Mouse (Mus musculus) ES-E14 (cell line): ENCODE results near the gene Capn1. TPM values are rescaled to one million over a fixed set of nuclear protein-coding genes. Genes with fewer than 3 reads are reported as not detected.

Experiments
- DNase-seq: peaks from one replicate; pipeline ENCODE4 v3.0.0-alpha.2; 2013; ENCODE audit warnings: low read depth, low spot score
- H3K27ac ChIP-seq: 2 replicates; pipeline ENCODE4 v1.5.1; 2012; ENCODE audit warnings: low read depth, mild to moderate bottlenecking, low read length, moderate library complexity, mixed read lengths; ENCODE audit not compliant: poor library complexity, insufficient read depth, severe bottlenecking
- H3K36me3 ChIP-seq: 2 replicates; pipeline ENCODE4 v1.6.1; 2012; ENCODE audit warnings: mild to moderate bottlenecking, low read length, moderate library complexity, mixed read lengths; ENCODE audit not compliant: control insufficient read depth, poor library complexity, insufficient read depth, severe bottlenecking
- H3K4me1 ChIP-seq, 2 experiments: fragments of 150-350 bp in 1 of 2; sonication (generic) in 1 of 2; 2 replicates each; pipeline ENCODE4 v1.6.1; 2012; ENCODE audit warnings: low read length in 2 of 2, mild to moderate bottlenecking in 1 of 2, mixed read lengths in 1 of 2; ENCODE audit not compliant: control insufficient read depth in 2 of 2, insufficient read depth in 2 of 2, poor library complexity in 1 of 2
- H3K4me3 ChIP-seq, 2 experiments: fragments of 150-350 bp in 1 of 2; sonication (generic) in 1 of 2; 2 replicates each; pipeline ENCODE4 v1.5.1; 2012; ENCODE audit warnings: low read length in 2 of 2, low read depth in 1 of 2, mild to moderate bottlenecking in 1 of 2, mixed read lengths in 1 of 2; ENCODE audit not compliant: insufficient read depth in 1 of 2, poor library complexity in 1 of 2, severe bottlenecking in 1 of 2
- H3K9ac ChIP-seq: 2 replicates; pipeline ENCODE4 v1.6.1; 2012; ENCODE audit warnings: low read depth, mild to moderate bottlenecking, low read length, mixed read lengths; ENCODE audit not compliant: poor library complexity, insufficient read depth, severe bottlenecking
- H3K9me3 ChIP-seq: fragments of 150-350 bp; sonication (generic); 2 replicates; pipeline ENCODE4 v1.6.1; 2012; ENCODE audit warnings: low read depth, mild to moderate bottlenecking, low read length; ENCODE audit not compliant: control insufficient read depth, insufficient read depth
- CHD2 ChIP-seq: IDR thresholded peaks from 2 replicates; pipeline ENCODE4 v1.6.1; 2014; ENCODE audit warnings: mild to moderate bottlenecking, low read depth, low read length, inconsistent platforms
- HCFC1 ChIP-seq: IDR thresholded peaks from 2 replicates; pipeline ENCODE4 v1.6.1; 2012; ENCODE audit warnings: low read length, inconsistent platforms, borderline replicate concordance; ENCODE audit not compliant: insufficient read depth
- MAFK ChIP-seq: IDR thresholded peaks from 2 replicates; pipeline ENCODE4 v1.6.1; 2014; ENCODE audit warnings: mild to moderate bottlenecking, low read depth, low read length, inconsistent platforms; ENCODE audit not compliant: insufficient read depth
- ZC3H11A ChIP-seq: IDR thresholded peaks from 2 replicates; pipeline ENCODE4 v1.6.1; 2012; ENCODE audit warnings: low read depth, mild to moderate bottlenecking, inconsistent platforms, low read length, borderline replicate concordance
- ZNF384 ChIP-seq: IDR thresholded peaks from 2 replicates; pipeline ENCODE4 v1.6.1; 2012; ENCODE audit warnings: low read depth, low read length, inconsistent platforms
- in situ Hi-C, 2 experiments: fragments of 600-800 bp; cut with MboI; formaldehyde crosslinking; loops; one replicate each; pipeline ENCODE4 v1.15.1; 2025; ENCODE audit warnings: low sequenced_read_pairs in 2 of 2, inconsistent platforms in 1 of 2; ENCODE audit not compliant: unreplicated experiment in 2 of 2
- total RNA-seq: library from RNA; depleted of rRNA; stranded (reverse); fragments of 300-350 nt; gene quantifications from 2 replicates; pipeline ENCODE4 v1.2.3, GENCODE M21; 2012

The Capn1 gene
- total RNA-seq, 1 experiment, result 20.4 TPM

DNA sequence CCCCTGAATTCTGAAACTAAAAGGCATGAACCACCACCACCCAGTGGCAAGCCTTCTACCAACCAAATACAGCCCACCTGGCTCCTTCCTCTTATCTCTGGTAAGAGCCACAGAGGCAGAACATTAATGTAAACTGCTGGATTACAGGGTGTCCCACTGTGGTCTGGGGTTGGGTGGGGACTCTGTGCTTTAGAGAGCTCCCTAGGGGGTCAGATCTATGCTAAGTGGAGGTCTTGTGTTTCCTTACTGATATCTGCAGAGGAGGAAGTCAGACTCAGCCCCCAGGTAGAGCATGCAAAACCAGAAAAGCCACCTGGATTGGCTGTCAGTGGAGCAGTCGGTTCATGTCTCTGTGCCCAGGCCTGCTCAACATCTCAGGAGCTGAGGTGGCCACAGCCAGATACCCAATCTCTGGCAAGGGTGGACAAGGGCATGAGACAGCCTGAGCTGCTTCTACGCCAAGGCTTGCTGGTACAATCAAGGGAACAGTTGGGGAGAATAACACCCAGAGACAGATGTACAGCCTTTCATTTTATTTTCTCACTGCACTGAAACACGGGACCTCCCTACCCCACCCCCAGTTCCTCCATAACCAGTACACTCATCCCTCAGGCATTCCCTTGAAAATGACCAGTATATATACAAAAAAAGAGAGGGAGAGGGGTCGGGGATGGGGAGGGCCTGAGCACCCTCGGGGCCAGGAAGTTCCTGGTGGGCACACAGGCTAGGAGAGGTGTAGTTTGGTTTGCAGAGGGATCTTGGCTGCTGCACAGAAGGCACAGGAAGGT is 27.5 kb downstream of the Capn1 start:
- Histone ChIP-seq H3K4me1 (peaks cover 0 to 27% of the 10 kb centered on the region in 2 experiments; a peak in 3 of 4 replicates), H3K36me3 (peaks cover 5% of the 10 kb centered on the region; the same call in 1 of the 2 replicates), H3K4me3 (no peak overlapping the region), H3K27ac (no peak overlapping the region), H3K9me3 (no peaks in the 10 kb centered on the region), H3K9ac (no peak overlapping the region)
- no peak for DNase-seq
- in situ Hi-C loops, result no loop called here
- TF ChIP-seq ZNF384 (no peak), ZC3H11A (no peak), MAFK (no peak), HCFC1 (no peak), CHD2 (no peak)

DNA sequence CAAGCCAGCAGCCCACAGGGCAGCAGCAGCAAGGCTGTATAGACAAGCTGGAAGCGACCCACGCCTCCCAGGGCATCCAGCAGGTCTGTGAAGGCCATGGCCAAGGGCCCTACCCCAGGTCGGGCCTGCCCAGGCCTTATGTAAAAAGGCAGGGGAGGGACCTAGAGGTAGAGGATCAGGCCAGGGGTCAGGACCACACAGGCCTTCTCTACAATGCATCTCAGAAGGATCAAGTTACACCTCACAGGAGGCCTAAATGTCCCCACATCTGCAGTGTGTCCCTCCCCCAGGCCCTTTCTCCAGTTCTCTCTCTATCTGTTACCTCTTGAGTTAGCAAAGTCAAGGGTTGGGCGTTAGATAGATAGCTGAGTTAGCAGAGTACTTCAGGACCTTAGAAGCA is 29.7 kb downstream of the Capn1 start, which contains the start of gene Slc22a20:
Slc22a20 (minus strand) TSS at position 101 of the 400 bp plus-strand sequence.
- no peak for DNase-seq
- Histone ChIP-seq H3K9me3 (no peaks in the 10 kb centered on the region), H3K36me3 (no peaks in the 10 kb centered on the region; the same call in 1 of the 2 replicates), H3K9ac (no peak within 1 kb of the TSS), H3K4me3 (no peak within 1 kb of the TSS), H3K4me1 (peaks cover 0 to 20% of the 10 kb centered on the region in 2 experiments; a peak in 2 of 4 replicates), H3K27ac (no peak within 1 kb of the TSS)
- in situ Hi-C loops, result no loop called here
- TF ChIP-seq MAFK (no peak), CHD2 (no peak), ZC3H11A (no peak), HCFC1 (no peak), ZNF384 (no peak)

DNA sequence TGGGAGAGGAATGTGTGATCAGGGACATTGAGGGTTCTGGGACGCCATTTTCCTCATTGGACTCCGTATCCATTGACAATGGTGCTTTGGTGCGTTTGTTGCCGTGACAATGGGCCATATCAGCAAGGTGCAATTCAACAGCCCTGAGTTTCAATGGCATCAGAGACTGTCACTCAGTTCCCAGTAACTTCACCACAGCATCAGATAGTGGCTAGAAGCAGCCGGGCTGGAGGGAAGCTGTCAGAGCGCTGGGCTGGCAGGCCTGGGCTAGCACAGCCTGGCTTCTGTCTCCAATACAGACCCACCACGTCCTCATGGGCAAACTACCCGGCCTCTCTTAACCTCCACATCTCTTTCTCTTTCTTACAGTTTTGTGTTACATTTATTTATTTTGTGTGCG is 35.2 kb downstream of the Capn1 start:
- no peak for DNase-seq
- H3K9ac ChIP-seq, result no peak overlapping the region
- peaks cover 0 to 4% of the 10 kb centered on the region in 2 experiments; a peak in 1 of 4 replicates for H3K4me1 ChIP-seq
- TF ChIP-seq ZC3H11A, result no peak
- TF ChIP-seq ZNF384, result no peak
- no peak for TF ChIP-seq CHD2
- no peak for TF ChIP-seq MAFK
- no peak for TF ChIP-seq HCFC1
- H3K36me3 ChIP-seq, result no peaks in the 10 kb centered on the region
- no peaks in the 10 kb centered on the region for H3K9me3 ChIP-seq
- H3K4me3 ChIP-seq, result no peak overlapping the region
- no peak overlapping the region for H3K27ac ChIP-seq
- in situ Hi-C loops, result no loop called here

DNA sequence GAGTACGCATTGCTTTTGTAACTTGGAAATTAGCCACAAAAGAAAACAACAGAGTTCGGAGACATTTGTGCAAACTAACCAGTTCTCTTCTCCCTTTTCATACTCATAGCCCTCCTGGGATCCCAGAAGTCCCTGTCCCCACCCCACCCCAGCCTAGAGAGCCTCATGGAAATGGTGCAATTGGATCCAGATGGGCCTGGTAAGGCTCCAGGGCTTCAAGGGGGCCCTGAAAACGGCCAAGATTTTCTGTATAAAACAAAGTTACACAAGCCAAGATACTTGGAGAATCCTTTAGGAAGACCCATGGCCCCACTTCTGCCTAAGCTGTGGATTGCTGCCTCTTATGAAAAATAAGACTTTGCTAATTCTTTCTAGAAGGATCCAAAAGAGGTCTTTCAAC is 38.0 kb downstream of the Capn1 start:
- no peak for DNase-seq
- in situ Hi-C loops, result no loop called here
- Histone ChIP-seq H3K4me1 (peaks cover 0 to 2% of the 10 kb centered on the region in 2 experiments; a peak in 1 of 4 replicates), H3K9ac (no peak overlapping the region), H3K4me3 (no peak overlapping the region), H3K9me3 (no peaks in the 10 kb centered on the region), H3K36me3 (no peaks in the 10 kb centered on the region), H3K27ac (no peak overlapping the region)
- TF ChIP-seq CHD2 (no peak), ZC3H11A (no peak), HCFC1 (no peak), MAFK (no peak), ZNF384 (no peak)
